Mouse (Mus musculus) brain, adult 10 weeks (tissue): ENCODE results near the gene Prim2. TPM values are rescaled to one million over a fixed set of nuclear protein-coding genes. Genes with fewer than 3 reads are reported as not detected.

Experiments
- polyA plus RNA-seq: library from polyadenylated mRNA; stranded (reverse); fragments of 350-450 nt; fragmentation: Illumina TruSeq; extraction: RNeasy Lipid Tissue Mini Kit (QIAGEN cat#74804); gene quantifications from one replicate; pipeline ENCODE4 v1.2.3, GENCODE M21; 2015; ENCODE audit warnings: low read depth, low replicate concordance

The Prim2 gene
- polyA plus RNA-seq, result 10.4 TPM

DNA sequence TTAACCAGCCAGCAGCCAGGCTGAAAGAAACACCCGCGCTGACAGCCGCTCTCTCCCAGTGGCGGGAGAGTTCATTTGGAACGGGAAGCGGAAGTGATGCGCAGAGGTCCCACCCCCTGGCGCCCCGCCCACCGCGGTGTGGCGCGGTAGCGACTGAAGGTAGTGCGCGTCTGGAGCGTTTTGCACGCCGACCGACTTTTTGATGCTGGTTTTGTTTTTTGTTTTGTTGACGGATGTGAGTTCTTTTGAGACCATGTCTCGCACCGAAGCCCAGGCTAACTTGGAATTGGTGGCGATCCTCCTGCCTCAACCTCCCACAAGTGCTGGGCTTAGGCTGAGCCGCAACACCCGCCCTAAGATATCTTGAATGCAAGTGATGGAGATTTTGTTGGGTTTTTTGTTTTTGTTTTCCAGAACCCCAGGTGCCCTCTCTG lies at the start of gene Prim2:
Gene Prim2 (minus strand): TSS at position 88 of the 434 bp plus-strand sequence.

Other genes starting within 250 kb of the Prim2 start
- 26.6 TPM for gene Rab23, start 50.1 kb upstream of the Prim2 start, polyA plus RNA-seq
- 14.5 TPM for gene Bag2, start 88.0 kb upstream of the Prim2 start, polyA plus RNA-seq
- gene Zfp451, start 144.8 kb upstream of the Prim2 start, polyA plus RNA-seq, result 19.9 TPM
- 205 TPM for gene Bend6, start 238.0 kb upstream of the Prim2 start, polyA plus RNA-seq
- gene Dst, start 238.4 kb upstream of the Prim2 start, polyA plus RNA-seq, result 101 TPM